Mouse (Mus musculus): ENCODE measurements at regions not wholly inside any gene's neighbourhood (a gene's known extent, or its start where the extent isn't known, plus 50 kb on each side); places are given as distances from the start of the nearest gene placed in this dataset.

- DNase-seq, result no peak
- intact Hi-C loops (cut with DNase I), result no loop called here
Measured at GRCm38 (mm10) chr13:26109013-26109412, 661.0 kb downstream of the Hdgfl1 start.

- intact Hi-C loops (cut with DNase I), result no loop called here
- no peak for DNase-seq
Measured at GRCm38 (mm10) chr13:26088727-26089126, 681.2 kb downstream of the Hdgfl1 start.

GRCm38 (mm10) chr13:26080814-26081213, 689.2 kb downstream of the Hdgfl1 start:
- intact Hi-C loops (cut with DNase I), result no loop called here
- no peak for DNase-seq

GRCm38 (mm10) chr13:26080302-26080701, 689.7 kb downstream of the Hdgfl1 start:
- intact Hi-C loops (cut with DNase I), result no loop called here
- no peak for DNase-seq

- intact Hi-C loops (cut with DNase I), result no loop called here
- no peak for DNase-seq
Measured at GRCm38 (mm10) chr13:26079362-26079761, 690.6 kb downstream of the Hdgfl1 start.

- no peak for DNase-seq
- intact Hi-C loops (cut with DNase I), result no loop called here
Measured at GRCm38 (mm10) chr13:26061322-26061721, 708.6 kb downstream of the Hdgfl1 start.

- intact Hi-C loops (cut with DNase I), result no loop called here
- no peak for DNase-seq
Measured at GRCm38 (mm10) chr13:26037699-26038098, 732.3 kb downstream of the Hdgfl1 start.

GRCm38 (mm10) chr13:26026386-26026785, 743.6 kb downstream of the Hdgfl1 start:
- intact Hi-C loops (cut with DNase I), result no loop called here
- DNase-seq, result no peak

GRCm38 (mm10) chr13:26024696-26025095, 745.3 kb downstream of the Hdgfl1 start:
- DNase-seq, result no peak
- intact Hi-C loops (cut with DNase I), result no loop called here

GRCm38 (mm10) chr13:26020491-26020890, 749.5 kb downstream of the Hdgfl1 start:
- no peak for DNase-seq
- intact Hi-C loops (cut with DNase I), result no loop called here

- intact Hi-C loops (cut with DNase I), result no loop called here
- no peak for DNase-seq
Measured at GRCm38 (mm10) chr13:26009131-26009530, 738.8 kb upstream of the Nrsn1 start.

- DNase-seq, result no peak
- intact Hi-C loops (cut with DNase I), result no loop called here
Measured at GRCm38 (mm10) chr13:26004768-26005560, 734.7 kb upstream of the Nrsn1 start.

GRCm38 (mm10) chr13:25993526-25993925, 723.2 kb upstream of the Nrsn1 start:
- DNase-seq, result no peak
- intact Hi-C loops (cut with DNase I), result no loop called here

- intact Hi-C loops (cut with DNase I), result no loop called here
- no peak for DNase-seq
Measured at GRCm38 (mm10) chr13:25989067-25989756, 718.9 kb upstream of the Nrsn1 start.

GRCm38 (mm10) chr13:25984535-25984934, 714.2 kb upstream of the Nrsn1 start:
- no peak for DNase-seq
- intact Hi-C loops (cut with DNase I), result no loop called here

GRCm38 (mm10) chr13:25983659-25984058, 713.4 kb upstream of the Nrsn1 start:
- DNase-seq, result no peak

GRCm38 (mm10) chr13:25978648-25979047, 708.3 kb upstream of the Nrsn1 start:
- DNase-seq, result no peak
- intact Hi-C loops (cut with DNase I), result no loop called here

More at GRCm38 (mm10) chr13:25983659-25984058, 713.4 kb upstream of the Nrsn1 start:
- intact Hi-C loops (cut with DNase I), result no loop called here

- DNase-seq, result no peak
- intact Hi-C loops (cut with DNase I), result no loop called here
Measured at GRCm38 (mm10) chr13:25958592-25958991, 688.3 kb upstream of the Nrsn1 start.

- intact Hi-C loops (cut with DNase I), result no loop called here
- DNase-seq, result no peak
Measured at GRCm38 (mm10) chr13:25958153-25958466, 687.8 kb upstream of the Nrsn1 start.

- intact Hi-C loops (cut with DNase I), result no loop called here
- no peak for DNase-seq
Measured at GRCm38 (mm10) chr13:25957451-25958152, 687.3 kb upstream of the Nrsn1 start.

GRCm38 (mm10) chr13:25937631-25938030, 667.3 kb upstream of the Nrsn1 start:
- DNase-seq, result no peak
- intact Hi-C loops (cut with DNase I), result loop anchor here (10.0 kb wide), 2 partner anchors 327 to 753 kb away; no protein-coding TSS in a partner anchor

- DNase-seq, result no peak
- intact Hi-C loops (cut with DNase I), result loop anchor here (10.0 kb wide), 2 partner anchors 331 to 749 kb away; no protein-coding TSS in a partner anchor
Measured at GRCm38 (mm10) chr13:25933783-25934182, 663.5 kb upstream of the Nrsn1 start.

All from left cerebral cortex, postnatal 4 days (tissue).